Mouse (Mus musculus): ENCODE results near the gene Sec24d.

GRCm38 (mm10) chr3:123411821-123412578 is 144.7 kb downstream of the Sec24d start:
- no peak for TF ChIP-seq EP300 (IDR thresholded peaks at IDR 0.05; ENCODE audit: low read depth)
- TF ChIP-seq CTCF (IDR thresholded peaks at IDR 0.05; ENCODE audit: low read depth) = no peak
